Mouse (Mus musculus): Measurements from ENCODE around the gene Cuta. TPM values are rescaled to one million over a fixed set of nuclear protein-coding genes. Genes with fewer than 3 reads are reported as not detected.
"Not testable (repeated sequence)": the region's sequence is repeated elsewhere in the genome, so short reads cannot be mapped to it uniquely, and the experiment has no call there.

The Cuta gene
- polyA plus RNA-seq, 1 experiment from 2014 or later = 147 TPM

- H3K4me3 ChIP-seq; H3K4me2 ChIP-seq; ATAC-seq (ENCODE audit: low read depth); H3K27ac ChIP-seq (replicated peaks); H3K9ac ChIP-seq; H3K9me3 ChIP-seq; H3K27me3 ChIP-seq: not testable (repeated sequence)
- peaks cover 34% of the 10 kb centered on the region for H3K36me3 ChIP-seq
- peaks cover 21% of the 10 kb centered on the region for H3K4me1 ChIP-seq (replicated peaks)
- 66% methylated on average over 7 of the region's 7 CpGs for WGBS
Measured at GRCm38 (mm10) chr17:26931795-26932194, 7.6 kb downstream of the Cuta start.

DNA sequence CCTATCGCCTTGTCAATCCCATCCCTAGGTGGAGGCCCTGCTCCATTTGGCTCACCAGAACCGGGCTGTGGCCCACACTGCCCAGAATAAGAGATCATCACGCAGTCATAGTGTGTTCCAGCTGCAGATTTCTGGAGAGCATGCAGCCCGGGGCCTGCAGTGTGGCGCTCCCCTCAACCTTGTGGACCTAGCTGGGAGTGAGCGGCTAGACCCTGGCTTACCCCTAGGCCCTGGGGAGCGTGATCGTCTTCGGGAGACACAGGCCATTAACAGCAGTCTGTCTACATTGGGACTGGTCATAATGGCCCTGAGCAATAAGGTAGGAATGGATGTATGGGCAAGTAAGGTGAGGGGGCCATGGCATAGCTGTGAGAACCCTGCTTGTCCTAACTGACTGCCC lies 14.0 kb downstream of the Cuta start:
- not testable (repeated sequence) for H3K4me2 ChIP-seq; H3K27me3 ChIP-seq; H3K9ac ChIP-seq; H3K27ac ChIP-seq (replicated peaks); H3K4me3 ChIP-seq; H3K9me3 ChIP-seq; H3K4me1 ChIP-seq (replicated peaks); ATAC-seq (ENCODE audit: low read depth)
- peaks cover 28% of the 10 kb centered on the region for H3K36me3 ChIP-seq
- 97% methylated on average over 9 of the region's 9 CpGs for WGBS

DNA sequence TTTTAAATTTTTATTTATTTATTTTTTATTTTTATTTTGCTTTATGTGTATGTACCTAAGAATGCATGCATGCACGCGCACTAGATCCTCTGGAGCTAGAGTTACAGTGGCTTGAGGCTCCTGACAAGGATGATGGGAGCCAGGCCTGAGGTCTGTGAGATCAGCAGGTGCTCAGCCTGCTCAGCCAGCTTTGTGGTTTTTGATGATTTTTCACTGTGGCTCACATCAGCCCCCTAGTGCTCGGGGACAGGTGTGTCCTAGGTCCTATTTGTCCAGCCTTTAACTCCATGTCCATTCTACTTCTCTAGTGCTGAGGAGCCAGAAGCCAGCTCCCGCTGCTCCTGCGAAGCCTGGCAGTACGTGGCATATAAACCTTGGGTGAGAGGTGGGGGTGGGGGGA lies 17.0 kb downstream of the Cuta start:
- H3K4me2 ChIP-seq; H3K27ac ChIP-seq (replicated peaks); H3K9ac ChIP-seq; H3K4me3 ChIP-seq; H3K9me3 ChIP-seq; H3K4me1 ChIP-seq (replicated peaks); H3K27me3 ChIP-seq; ATAC-seq (ENCODE audit: low read depth): not testable (repeated sequence)
- H3K36me3 ChIP-seq = peaks cover 18% of the 10 kb centered on the region
- 92% methylated on average over 6 of the region's 6 CpGs for WGBS

DNA sequence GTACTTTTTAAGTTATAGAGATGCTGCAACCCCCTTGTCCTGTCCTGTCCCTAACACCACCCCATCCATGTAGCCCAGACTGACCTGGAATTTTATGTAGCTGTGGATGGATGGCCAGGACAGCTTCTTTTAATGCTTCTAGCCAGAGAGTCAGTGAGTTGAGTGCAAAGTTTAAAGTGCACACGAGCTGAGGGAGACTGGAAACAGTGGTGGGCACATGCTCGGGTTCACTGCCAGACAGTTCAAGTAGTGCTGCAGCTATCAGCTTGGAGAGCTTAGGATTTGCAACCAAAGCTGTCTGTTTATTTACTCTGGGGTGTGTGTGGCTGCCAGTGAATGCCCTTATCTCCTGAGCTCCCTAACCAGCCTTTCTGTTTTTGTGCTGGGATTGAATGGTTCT lies 19.9 kb downstream of the Cuta start:
- not testable (repeated sequence) for H3K4me2 ChIP-seq; H3K27me3 ChIP-seq; H3K9ac ChIP-seq; ATAC-seq (ENCODE audit: low read depth); H3K4me3 ChIP-seq; H3K36me3 ChIP-seq; H3K27ac ChIP-seq (replicated peaks); H3K9me3 ChIP-seq; H3K4me1 ChIP-seq (replicated peaks)
- WGBS = 85% methylated on average over 2 of the region's 2 CpGs

DNA sequence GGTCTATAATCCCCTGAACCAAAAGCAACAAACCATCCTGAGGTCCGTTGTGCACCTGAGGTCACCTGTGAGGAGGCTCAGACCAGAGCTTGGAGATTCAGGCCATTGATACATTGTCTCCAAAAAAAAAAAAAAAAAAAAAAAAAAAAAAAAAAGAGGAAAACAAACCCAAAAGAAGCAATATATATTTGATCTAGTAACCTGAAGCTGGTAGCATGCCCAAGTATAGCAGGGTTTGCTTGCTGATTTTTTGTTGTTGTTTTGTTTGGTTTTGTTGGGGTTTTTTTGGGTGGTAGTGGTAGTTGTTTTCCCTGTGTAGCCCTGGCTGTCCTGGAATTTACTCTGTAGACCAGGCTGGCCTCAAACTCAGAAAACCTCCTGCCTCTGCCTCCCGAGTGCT lies 21.0 kb downstream of the Cuta start:
- Histone ChIP-seq H3K9me3 (no peaks in the 10 kb centered on the region), H3K9ac (0 out of 2 replicates have a peak overlapping the region, but pooled peaks have one; percentile 8), H3K4me2 (peak overlapping the region; percentile 79), H3K36me3 (peaks cover 4% of the 10 kb centered on the region; the same call in 1 of the 2 replicates), H3K4me3 (0 out of 2 replicates have a peak overlapping the region, but pooled peaks have one; percentile 10), H3K27me3 (0 out of 2 replicates have a peak, but pooled peaks cover 5% of the 10 kb centered on the region), H3K4me1 (replicated peaks) (peaks cover 10% of the 10 kb centered on the region), H3K27ac (replicated peaks) (no peak overlapping the region)
- WGBS = 74% methylated on average over 2 of the region's 2 CpGs
- no peak for ATAC-seq (ENCODE audit: low read depth)

DNA sequence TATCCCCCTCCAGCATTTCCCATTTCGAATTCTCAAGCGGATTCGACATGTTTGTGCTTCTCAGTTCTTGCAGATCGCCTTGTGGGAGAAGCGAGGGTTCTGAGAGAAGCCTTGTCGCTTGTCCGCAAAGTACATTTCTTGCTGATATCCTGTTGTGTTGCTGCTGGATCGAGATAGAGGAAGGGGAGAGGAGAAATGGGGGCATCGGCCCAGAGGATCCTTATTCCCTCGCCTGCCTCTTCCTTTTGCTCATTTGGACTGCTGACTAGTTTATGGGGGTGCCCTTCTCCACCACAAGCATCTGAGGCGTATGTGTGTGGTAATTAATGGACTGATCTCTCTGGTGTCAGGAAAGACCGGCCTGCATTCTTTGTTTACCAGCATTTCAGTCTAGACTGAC lies 21.8 kb downstream of the Cuta start:
- not testable (repeated sequence) for H3K9me3 ChIP-seq; ATAC-seq (ENCODE audit: low read depth); H3K36me3 ChIP-seq; H3K27ac ChIP-seq (replicated peaks); H3K27me3 ChIP-seq; H3K4me1 ChIP-seq (replicated peaks)
- peak overlapping the region; percentile 79 for H3K4me2 ChIP-seq
- peak overlapping the region; percentile 68 for H3K9ac ChIP-seq
- 1% methylated on average over 12 of the region's 12 CpGs for WGBS
- H3K4me3 ChIP-seq = peak overlapping the region; percentile 64

DNA sequence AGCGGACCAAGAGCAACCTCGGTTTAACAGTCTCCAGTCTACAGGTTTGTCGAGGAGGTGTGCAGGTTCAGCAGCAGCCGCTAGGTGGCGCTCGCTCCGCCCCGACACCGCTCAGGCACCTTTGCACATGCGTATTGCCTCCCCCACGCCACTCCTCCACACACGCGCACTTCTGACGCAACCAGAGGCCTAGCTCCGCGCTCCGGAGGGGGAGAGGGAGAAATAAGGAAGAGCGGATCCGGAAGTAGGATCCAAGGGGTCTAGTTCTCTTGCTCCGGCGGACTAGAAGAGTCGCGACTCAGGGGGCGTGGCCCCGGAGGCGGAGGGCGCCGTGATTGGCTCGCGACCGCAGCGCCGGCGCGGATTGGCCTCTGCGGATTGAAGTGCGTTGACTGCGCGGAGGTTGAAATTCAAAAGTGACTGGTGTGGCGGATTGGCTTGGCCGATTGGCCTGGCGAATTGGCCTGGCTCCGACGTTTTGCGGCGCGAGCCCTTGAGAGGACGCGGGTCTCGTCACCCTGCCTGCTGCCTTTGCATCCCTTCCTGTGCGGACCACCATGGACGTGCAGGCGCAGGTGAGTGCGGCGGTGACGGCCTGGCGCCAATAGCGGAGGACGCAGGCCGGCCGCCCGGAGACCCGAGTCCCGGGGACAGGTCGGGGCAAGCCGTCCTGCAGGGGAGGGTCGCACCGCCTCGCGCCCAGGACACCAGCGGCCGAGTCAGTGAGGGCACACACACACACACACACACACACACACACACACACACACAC lies 22.5 kb downstream of the Cuta start, which contains the start of gene Kifc5b:
Kifc5b (plus strand) TSS at position 381 of the 772 bp plus-strand sequence.
- Histone ChIP-seq H3K4me3 (peak within 1 kb of the TSS; percentile 64), H3K9me3 (no peaks in the 10 kb centered on the region), H3K36me3 (peaks cover 4% of the 10 kb centered on the region; the same call in 1 of the 2 replicates), H3K27ac (replicated peaks) (no peak within 1 kb of the TSS), H3K9ac (peak within 1 kb of the TSS; percentile 68), H3K27me3 (0 out of 2 replicates have a peak, but pooled peaks cover 5% of the 10 kb centered on the region), H3K4me1 (replicated peaks) (peaks cover 10% of the 10 kb centered on the region), H3K4me2 (peak within 1 kb of the TSS; percentile 79)
- peak; percentile 99 for ATAC-seq (ENCODE audit: low read depth)
- under 1% methylated on average over 62 of the region's 72 CpGs for WGBS

DNA sequence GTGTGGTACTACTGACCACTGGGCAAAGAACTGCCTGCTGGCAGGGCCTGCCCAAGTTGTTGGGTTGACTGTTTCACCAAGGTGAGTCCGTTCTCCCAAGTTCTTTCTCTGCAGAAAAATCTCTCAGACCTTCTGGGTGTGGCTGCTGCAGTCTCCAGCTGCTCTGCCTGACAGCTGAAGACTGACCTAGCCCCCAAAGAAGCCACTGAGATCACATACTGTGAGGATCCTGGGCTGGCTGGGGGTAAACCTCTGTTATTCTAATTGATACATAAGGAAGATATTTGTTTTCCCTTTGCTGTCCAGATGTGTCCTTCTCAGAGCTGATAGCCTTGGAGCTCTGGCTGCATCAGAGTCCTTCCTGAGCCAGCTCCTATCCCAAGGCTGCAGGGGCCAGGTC lies 24.1 kb downstream of the Cuta start:
- Histone ChIP-seq H3K9me3 (no peaks in the 10 kb centered on the region), H3K27me3 (0 out of 2 replicates have a peak, but pooled peaks cover 5% of the 10 kb centered on the region), H3K4me1 (replicated peaks) (peaks cover 10% of the 10 kb centered on the region), H3K4me3 (no peak overlapping the region), H3K9ac (no peak overlapping the region), H3K27ac (replicated peaks) (no peak overlapping the region), H3K36me3 (no peaks in the 10 kb centered on the region), H3K4me2 (no peak overlapping the region)
- no peak for ATAC-seq (ENCODE audit: low read depth)
- WGBS = 46% methylated on average over 1 of the region's 1 CpGs

- not testable (repeated sequence) for H3K9me3 ChIP-seq; H3K9ac ChIP-seq; H3K27me3 ChIP-seq; H3K36me3 ChIP-seq; H3K4me1 ChIP-seq (replicated peaks); ATAC-seq (ENCODE audit: low read depth); H3K4me2 ChIP-seq; H3K4me3 ChIP-seq; H3K27ac ChIP-seq (replicated peaks)
- 81% methylated on average over 15 of the region's 15 CpGs for WGBS
Measured at GRCm38 (mm10) chr17:26907506-26907905, 31.9 kb downstream of the Cuta start.

- Histone ChIP-seq H3K27me3 (no peaks in the 10 kb centered on the region), H3K4me3 (no peak overlapping the region), H3K27ac (replicated peaks) (no peak overlapping the region), H3K9ac (no peak overlapping the region), H3K36me3 (no peaks in the 10 kb centered on the region), H3K4me2 (no peak overlapping the region), H3K9me3 (no peaks in the 10 kb centered on the region), H3K4me1 (replicated peaks) (no peaks in the 10 kb centered on the region)
- WGBS = 63% methylated on average over 5 of the region's 5 CpGs
- ATAC-seq (ENCODE audit: low read depth) = no peak
Measured at GRCm38 (mm10) chr17:26904320-26904719, 35.0 kb downstream of the Cuta start.

- Histone ChIP-seq H3K36me3 (no peaks in the 10 kb centered on the region), H3K27ac (replicated peaks) (no peak overlapping the region), H3K9ac (no peak overlapping the region), H3K9me3 (no peaks in the 10 kb centered on the region), H3K4me2 (no peak overlapping the region), H3K27me3 (0 out of 2 replicates have a peak, but pooled peaks cover 7% of the 10 kb centered on the region), H3K4me3 (no peak overlapping the region), H3K4me1 (replicated peaks) (no peaks in the 10 kb centered on the region)
- ATAC-seq (ENCODE audit: low read depth) = no peak
- WGBS = 80% methylated on average over 6 of the region's 6 CpGs
Measured at GRCm38 (mm10) chr17:26900916-26901315, 38.5 kb downstream of the Cuta start.

- Histone ChIP-seq H3K36me3 (no peaks in the 10 kb centered on the region), H3K27ac (replicated peaks) (no peak overlapping the region), H3K4me2 (no peak overlapping the region), H3K9me3 (no peaks in the 10 kb centered on the region), H3K4me1 (replicated peaks) (peaks cover 24% of the 10 kb centered on the region), H3K27me3 (peaks cover 7% of the 10 kb centered on the region; the same call in 1 of the 2 replicates), H3K4me3 (no peak overlapping the region), H3K9ac (no peak overlapping the region)
- no peak for ATAC-seq (ENCODE audit: low read depth)
- 12% methylated on average over 10 of the region's 10 CpGs for WGBS
Measured at GRCm38 (mm10) chr17:26895578-26895977, 43.8 kb downstream of the Cuta start.
